Mouse (Mus musculus) limb, embryonic 14.5 days (tissue): ENCODE measurements around the gene Spib. TPM values are rescaled to one million over a fixed set of nuclear protein-coding genes. Genes with fewer than 3 reads are reported as not detected.
A peak's percentile ranks its signal among the peaks of the same experiment; 100 is the strongest.

Experiments
- ATAC-seq: fragments of 200-750 bp; cut with Nextera tagmentation; 2 replicates; pipeline ENCODE4 v1.8.0; 2017; ENCODE audit warnings: low read depth, moderate number of reproducible peaks, moderate TSS enrichment; ENCODE audit not compliant: low FRiP score
- DNase-seq: peaks from one replicate; pipeline ENCODE4 v3.0.0-alpha.2; 2015; ENCODE audit warnings: low spot score
- H3K27ac ChIP-seq: fragments of 300-500 bp; sonication (generic); replicated peaks from 2 replicates; pipeline ENCODE4 v1.5.1; 2014; ENCODE audit warnings: low read depth, mild to moderate bottlenecking, low read length, moderate library complexity, mixed read lengths
- H3K27me3 ChIP-seq: fragments of 300-500 bp; sonication (generic); 2 replicates; pipeline ENCODE4 v1.6.1; 2014; ENCODE audit warnings: low read length, mixed read lengths; ENCODE audit not compliant: control insufficient read depth, insufficient read depth
- H3K36me3 ChIP-seq: fragments of 300-500 bp; sonication (generic); 2 replicates; pipeline ENCODE4 v1.6.1; 2014; ENCODE audit warnings: mild to moderate bottlenecking, low read length, moderate library complexity, mixed read lengths; ENCODE audit not compliant: control insufficient read depth, insufficient read depth
- H3K4me1 ChIP-seq: fragments of 300-500 bp; sonication (generic); 2 replicates; pipeline ENCODE4 v1.6.1; 2014; ENCODE audit warnings: antibody characterized with exemption, low read length, mixed read lengths; ENCODE audit not compliant: control insufficient read depth, insufficient read depth
- H3K4me2 ChIP-seq: fragments of 300-500 bp; sonication (generic); replicated peaks from 2 replicates; pipeline ENCODE4 v1.6.1; 2014; ENCODE audit warnings: low read depth, mild to moderate bottlenecking, low read length, moderate library complexity; ENCODE audit not compliant: severe bottlenecking
- H3K4me3 ChIP-seq: fragments of 300-500 bp; sonication (generic); replicated peaks from 2 replicates; pipeline ENCODE4 v1.5.1; 2014; ENCODE audit warnings: low read length
- H3K9ac ChIP-seq: fragments of 300-500 bp; sonication (generic); 2 replicates; pipeline ENCODE4 v1.6.1; 2014; ENCODE audit warnings: mild to moderate bottlenecking, low read depth, low read length, moderate library complexity; ENCODE audit not compliant: severe bottlenecking
- H3K9me3 ChIP-seq: fragments of 300-500 bp; sonication (generic); 2 replicates; pipeline ENCODE4 v1.6.1; 2016; ENCODE audit warnings: low read length; ENCODE audit not compliant: control insufficient read depth
- POLR2A ChIP-seq: fragments of 200-500 bp; IDR thresholded peaks from 2 replicates; pipeline ENCODE4 v1.8.0; 2012; ENCODE audit warnings: inconsistent platforms, mild to moderate bottlenecking, moderate library complexity, borderline replicate concordance; ENCODE audit not compliant: insufficient read depth, insufficient read length; ENCODE audit errors: extremely low read depth
- WGBS: fragments of 180-500 bp; shearing (Covaris S2); extraction: QIAGEN DNeasy Blood & Tissue Kit; methylation state at CpG from one replicate; pipeline ENCODE4 v1.1.7; 2014; 5-methylcytosine and 5-hydroxymethylcytosine counted together
- polyA plus RNA-seq, 2 experiments: library from polyadenylated mRNA; depleted of rRNA in 1 of 2; stranded (reverse) in 1 of 2; unstranded in 1 of 2; fragments of >200 nt; fragmentation: Nextera tagmentation in 1 of 2; extraction: Ambion mirVana in 1 of 2; gene quantifications; 2 replicates each; pipeline versions ENCODE4 v1.2.1 to v1.2.3; 2012 to 2014

Gene Spib
- polyA plus RNA-seq, 2 experiments: 0.59 to 1.1 TPM

- Histone ChIP-seq H3K9me3 (no peaks in the 10 kb centered on the region), H3K36me3 (peaks cover 69% of the 10 kb centered on the region), H3K27me3 (0 out of 2 replicates have a peak, but pooled peaks cover 6% of the 10 kb centered on the region), H3K4me1 (no peaks in the 10 kb centered on the region), H3K9ac (no peak overlapping the region), H3K4me3 (no peak overlapping the region), H3K27ac (no peak overlapping the region), H3K4me2 (no peak overlapping the region)
- no peak for TF ChIP-seq POLR2A
- WGBS: 85% methylated on average over 13 of the region's 13 CpGs
- no peak for ATAC-seq
- no peak for DNase-seq
These were observed 2.4 kb upstream of the Spib start for GRCm38 (mm10) chr7:44534242-44534641.

- Histone ChIP-seq H3K4me2 (no peak overlapping the region), H3K9me3 (no peaks in the 10 kb centered on the region), H3K27ac (no peak overlapping the region), H3K9ac (no peak overlapping the region), H3K4me1 (no peaks in the 10 kb centered on the region), H3K36me3 (peaks cover 65% of the 10 kb centered on the region), H3K4me3 (no peak overlapping the region), H3K27me3 (0 out of 2 replicates have a peak, but pooled peaks cover 6% of the 10 kb centered on the region)
- no peak for TF ChIP-seq POLR2A
- WGBS: 71% methylated on average over 12 of the region's 12 CpGs
- DNase-seq (no peak), ATAC-seq (no peak)
These were observed 1.8 kb upstream of the Spib start for GRCm38 (mm10) chr7:44533746-44534045.

- DNase-seq: no peak
- Histone ChIP-seq H3K4me1 (peaks cover 2% of the 10 kb centered on the region; the same call in 1 of the 2 replicates), H3K4me2 (no peak overlapping the region), H3K27ac (no peak overlapping the region), H3K27me3 (0 out of 2 replicates have a peak, but pooled peaks cover 6% of the 10 kb centered on the region), H3K9ac (no peak overlapping the region), H3K9me3 (no peaks in the 10 kb centered on the region), H3K4me3 (no peak overlapping the region), H3K36me3 (peaks cover 59% of the 10 kb centered on the region)
- ATAC-seq: no peak
- TF ChIP-seq POLR2A: no peak
- 86% methylated on average over 24 of the region's 29 CpGs for WGBS
These were observed 1.3 kb upstream of the Spib start for GRCm38 (mm10) chr7:44532918-44533745.

GRCm38 (mm10) chr7:44531207-44531606 is 664 bp downstream of the Spib start:
- H3K4me1 ChIP-seq: peaks cover 7% of the 10 kb centered on the region
- ATAC-seq (no peak), DNase-seq (no peak)
- H3K9ac ChIP-seq: peak overlapping the region; percentile 12; the same call in 1 of the 2 replicates
- no peak for TF ChIP-seq POLR2A
- no peaks in the 10 kb centered on the region for H3K9me3 ChIP-seq
- no peak overlapping the region for H3K27ac ChIP-seq
- WGBS: 47% methylated on average over 4 of the region's 5 CpGs
- H3K4me2 ChIP-seq: no peak overlapping the region
- H3K4me3 ChIP-seq: no peak overlapping the region
- H3K36me3 ChIP-seq: peaks cover 40% of the 10 kb centered on the region
- peaks cover 11% of the 10 kb centered on the region for H3K27me3 ChIP-seq

GRCm38 (mm10) chr7:44530507-44530906 is 1.4 kb downstream of the Spib start:
- 72% methylated on average over 3 of the region's 3 CpGs for WGBS
- DNase-seq: no peak
- no peak for TF ChIP-seq POLR2A

GRCm38 (mm10) chr7:44529518-44529917 is 2.4 kb downstream of the Spib start:
- Histone ChIP-seq H3K36me3 (peaks cover 24% of the 10 kb centered on the region), H3K27me3 (peaks cover 28% of the 10 kb centered on the region), H3K4me2 (no peak overlapping the region), H3K4me1 (peaks cover 7% of the 10 kb centered on the region), H3K4me3 (no peak overlapping the region), H3K9ac (no peak overlapping the region), H3K27ac (no peak overlapping the region), H3K9me3 (no peaks in the 10 kb centered on the region)
- DNase-seq: no peak
- ATAC-seq: no peak
- no peak for TF ChIP-seq POLR2A
- WGBS: 73% methylated on average over 5 of the region's 5 CpGs

More at GRCm38 (mm10) chr7:44530507-44530906, 1.4 kb downstream of the Spib start:
- peaks cover 33% of the 10 kb centered on the region for H3K36me3 ChIP-seq
- no peak overlapping the region for H3K4me3 ChIP-seq
- no peak overlapping the region for H3K4me2 ChIP-seq
- ATAC-seq: no peak
- H3K9ac ChIP-seq: no peak overlapping the region
- H3K27ac ChIP-seq: no peak overlapping the region
- peaks cover 7% of the 10 kb centered on the region for H3K4me1 ChIP-seq
- H3K9me3 ChIP-seq: no peaks in the 10 kb centered on the region
- H3K27me3 ChIP-seq: peaks cover 18% of the 10 kb centered on the region
